Mouse (Mus musculus) heart, embryonic 13.5 days (tissue): ENCODE data around the gene Mrpl4. TPM values are rescaled to one million over a fixed set of nuclear protein-coding genes. Genes with fewer than 3 reads are reported as not detected.
"Not testable (repeated sequence)": the region's sequence is repeated elsewhere in the genome, so short reads cannot be mapped to it uniquely, and the experiment has no call there.

Experiments used
- ATAC-seq: fragments of 200-750 bp; cut with Nextera tagmentation; 2 replicates; pipeline ENCODE4 v1.8.0; 2017; ENCODE audit warnings: moderate TSS enrichment; ENCODE audit not compliant: insufficient number of reproducible peaks, low FRiP score, low TSS enrichment; ENCODE audit errors: extremely low read depth
- H3K27ac ChIP-seq: fragments of 300-500 bp; sonication (generic); replicated peaks from 2 replicates; pipeline ENCODE4 v1.5.1; 2015; ENCODE audit warnings: moderate library complexity, mild to moderate bottlenecking, inconsistent platforms
- H3K27me3 ChIP-seq: fragments of 300-500 bp; sonication (generic); replicated peaks from 2 replicates; pipeline ENCODE4 v1.6.1; 2015; ENCODE audit warnings: mild to moderate bottlenecking, inconsistent platforms
- H3K36me3 ChIP-seq: fragments of 300-500 bp; sonication (generic); 2 replicates; pipeline ENCODE4 v1.6.1; 2015; ENCODE audit warnings: mild to moderate bottlenecking, inconsistent platforms
- H3K4me1 ChIP-seq: fragments of 300-500 bp; sonication (generic); 2 replicates; pipeline ENCODE4 v1.6.1; 2015; ENCODE audit warnings: inconsistent platforms
- H3K4me2 ChIP-seq: fragments of 300-500 bp; sonication (generic); 2 replicates; pipeline ENCODE4 v1.6.1; 2015; ENCODE audit warnings: inconsistent platforms, mild to moderate bottlenecking, moderate library complexity
- H3K4me3 ChIP-seq: fragments of 300-500 bp; sonication (generic); 2 replicates; pipeline ENCODE4 v1.5.1; 2015; ENCODE audit warnings: moderate library complexity, mild to moderate bottlenecking, inconsistent platforms
- H3K9ac ChIP-seq: fragments of 300-500 bp; sonication (generic); 2 replicates; pipeline ENCODE4 v1.6.1; 2015; ENCODE audit warnings: inconsistent platforms, mild to moderate bottlenecking, moderate library complexity
- H3K9me3 ChIP-seq: fragments of 300-500 bp; sonication (generic); 2 replicates; pipeline ENCODE4 v1.6.1; 2016; ENCODE audit warnings: inconsistent platforms
- WGBS: fragments of 180-500 bp; shearing (Covaris S2); methylation state at CpG from one replicate; pipeline ENCODE4 v1.1.7; 2015; ENCODE audit warnings: mixed read lengths; 5-methylcytosine and 5-hydroxymethylcytosine counted together
- polyA plus RNA-seq: library from polyadenylated mRNA; unstranded; fragments of >200 nt; fragmentation: Nextera tagmentation; extraction: Ambion mirVana; gene quantifications from 2 replicates; pipeline ENCODE4 v1.2.1, GENCODE M21; 2015

Mrpl4 gene
- polyA plus RNA-seq, 1 experiment from 2014 or later: 124 TPM

GRCm38 (mm10) chr9:21008007-21008406 is 5.5 kb downstream of the Mrpl4 start:
- Histone ChIP-seq H3K4me1 (peaks cover 7% of the 10 kb centered on the region), H3K4me3 (no peak overlapping the region), H3K36me3 (peaks cover 53% of the 10 kb centered on the region), H3K9ac (no peak overlapping the region), H3K4me2 (no peak overlapping the region), H3K27me3 (0 out of 2 replicates have a peak, but pooled peaks cover 5% of the 10 kb centered on the region), H3K27ac (no peak overlapping the region), H3K9me3 (no peaks in the 10 kb centered on the region)
- no peak for ATAC-seq
- 76% methylated on average over 7 of the region's 7 CpGs for WGBS

- Histone ChIP-seq H3K4me1 (peaks cover 9% of the 10 kb centered on the region), H3K36me3 (peaks cover 41% of the 10 kb centered on the region), H3K9ac (no peak overlapping the region), H3K27me3 (peaks cover 27% of the 10 kb centered on the region), H3K9me3 (no peaks in the 10 kb centered on the region), H3K27ac (no peak overlapping the region), H3K4me2 (no peak overlapping the region), H3K4me3 (no peak overlapping the region)
- 49% methylated on average over 2 of the region's 2 CpGs for WGBS
- ATAC-seq: no peak
Observed at GRCm38 (mm10) chr9:21010362-21010761, 7.8 kb downstream of the Mrpl4 start.

DNA sequence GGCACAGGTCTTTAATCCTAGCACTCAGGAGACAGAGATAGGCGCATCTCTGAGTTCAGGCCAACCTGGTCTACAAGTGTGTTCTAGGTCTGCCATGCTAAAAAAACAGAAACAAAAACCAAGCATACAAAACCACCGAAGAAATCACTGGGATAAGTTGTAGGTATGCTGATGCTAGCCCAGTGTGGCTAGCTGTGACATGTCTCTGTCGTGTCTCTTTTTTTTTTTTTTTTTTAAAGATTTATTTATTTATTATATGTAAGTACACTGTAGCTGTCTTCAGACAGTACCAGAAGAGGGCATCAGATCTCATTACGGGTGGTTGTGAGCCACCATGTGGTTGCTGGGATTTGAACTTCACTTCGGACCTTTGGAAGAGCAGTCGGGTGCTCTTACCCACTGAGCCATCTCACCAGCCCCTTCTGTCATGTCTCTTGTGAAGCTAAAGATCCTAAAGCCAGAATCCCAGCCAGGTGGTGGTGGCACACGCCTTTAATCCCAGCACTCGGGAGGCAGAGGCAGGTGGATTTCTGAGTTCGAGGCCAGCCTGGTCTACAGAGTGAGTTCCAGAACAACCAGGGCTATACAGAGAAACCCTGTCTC is 8.5 kb downstream of the Mrpl4 start:
- WGBS: 61% methylated on average over 9 of the region's 9 CpGs
- H3K27ac ChIP-seq: peak overlapping the region; percentile 74; the same call in 1 of the 2 replicates

GRCm38 (mm10) chr9:21011846-21012312 is 9.3 kb downstream of the Mrpl4 start:
- H3K36me3 ChIP-seq: peaks cover 25% of the 10 kb centered on the region
- ATAC-seq: no peak
- no peak overlapping the region for H3K4me3 ChIP-seq
- H3K4me2 ChIP-seq: no peak overlapping the region
- H3K27ac ChIP-seq: peak overlapping the region; percentile 74
- WGBS: 45% methylated on average over 5 of the region's 5 CpGs
- no peak overlapping the region for H3K9ac ChIP-seq
- peaks cover 21% of the 10 kb centered on the region for H3K4me1 ChIP-seq
- peaks cover 42% of the 10 kb centered on the region for H3K27me3 ChIP-seq
- H3K9me3 ChIP-seq: no peaks in the 10 kb centered on the region

More for the DNA sequence above, 8.5 kb downstream of the Mrpl4 start:
- H3K9ac ChIP-seq, H3K9me3 ChIP-seq, H3K4me2 ChIP-seq, ATAC-seq, H3K4me3 ChIP-seq: not testable (repeated sequence)
- Histone ChIP-seq H3K4me1 (peaks cover 15% of the 10 kb centered on the region), H3K27me3 (peaks cover 33% of the 10 kb centered on the region), H3K36me3 (peaks cover 34% of the 10 kb centered on the region)

DNA sequence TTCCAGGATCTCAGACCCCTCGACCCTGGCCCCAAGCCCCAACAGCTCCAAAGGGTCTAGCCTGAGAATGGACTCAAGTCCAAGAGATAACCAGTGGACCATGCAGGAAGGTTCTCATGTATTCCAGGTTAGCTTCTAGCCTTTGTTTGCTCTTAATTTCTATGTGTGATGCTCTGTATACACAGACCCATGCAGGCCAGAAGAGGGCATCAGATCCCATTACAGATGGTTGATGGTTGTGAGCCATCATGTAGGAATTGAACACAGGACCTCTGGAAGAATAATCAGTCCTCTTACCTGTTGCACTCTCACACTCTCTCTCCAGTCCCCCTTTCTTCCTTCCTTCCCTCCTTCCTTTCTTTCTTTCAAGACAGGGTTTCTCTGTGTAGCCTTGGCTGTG is 9.8 kb downstream of the Mrpl4 start:
- H3K4me2 ChIP-seq: no peak overlapping the region
- no peaks in the 10 kb centered on the region for H3K9me3 ChIP-seq
- H3K9ac ChIP-seq: no peak overlapping the region
- ATAC-seq: no peak
- peaks cover 21% of the 10 kb centered on the region for H3K4me1 ChIP-seq
- H3K27me3 ChIP-seq: peaks cover 47% of the 10 kb centered on the region
- H3K27ac ChIP-seq: peak overlapping the region; percentile 74
- H3K4me3 ChIP-seq: no peak overlapping the region
- WGBS: 23% methylated on average over 1 of the region's 1 CpGs
- peaks cover 21% of the 10 kb centered on the region for H3K36me3 ChIP-seq

- Histone ChIP-seq H3K36me3 (no peaks in the 10 kb centered on the region), H3K4me2 (peak overlapping the region; percentile 75), H3K9ac (peak overlapping the region; percentile 67), H3K27me3 (peaks cover 70% of the 10 kb centered on the region), H3K27ac (peak overlapping the region; percentile 67), H3K4me3 (peak overlapping the region; percentile 53), H3K4me1 (peaks cover 21% of the 10 kb centered on the region), H3K9me3 (no peaks in the 10 kb centered on the region)
- no peak for ATAC-seq
- 3% methylated on average over 29 of the region's 29 CpGs for WGBS
Observed at GRCm38 (mm10) chr9:21014691-21015570, 12.4 kb downstream of the Mrpl4 start.

DNA sequence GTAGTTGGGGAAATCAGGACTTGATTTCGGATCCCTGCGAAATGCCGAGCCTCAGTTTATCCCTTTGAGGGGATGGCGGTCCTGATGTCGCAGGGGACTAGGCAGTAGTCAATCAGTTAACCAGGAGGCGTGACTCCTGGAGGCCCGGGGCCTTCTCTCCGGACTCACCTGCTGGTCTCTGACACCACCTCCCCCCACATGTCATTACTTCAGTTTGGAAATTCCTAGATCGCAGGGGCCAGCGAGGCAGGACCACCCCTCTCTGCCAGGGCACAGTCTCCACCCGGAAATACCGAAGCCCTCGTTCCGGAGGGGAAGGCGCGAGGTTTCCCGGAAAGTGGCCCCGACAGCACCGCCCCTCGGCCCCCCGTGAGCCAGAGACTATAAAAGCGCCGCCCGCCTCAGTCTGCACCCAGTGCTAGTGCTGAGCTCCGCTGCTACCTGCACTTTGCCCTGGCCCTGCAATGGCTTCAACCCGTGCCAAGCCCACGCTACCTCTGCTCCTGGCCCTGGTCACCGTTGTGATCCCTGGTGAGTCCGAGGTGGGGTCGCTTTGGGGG is 13.1 kb downstream of the Mrpl4 start, which contains the start of gene Icam1:
Icam1 (plus strand) TSS at position 415 of the 560 bp plus-strand sequence.
- peaks cover 21% of the 10 kb centered on the region for H3K4me1 ChIP-seq
- H3K36me3 ChIP-seq: no peaks in the 10 kb centered on the region
- H3K27ac ChIP-seq: peak within 1 kb of the TSS; percentile 67
- ATAC-seq: no peak; the same call in 1 of the 2 replicates
- no peaks in the 10 kb centered on the region for H3K9me3 ChIP-seq
- peak within 1 kb of the TSS; percentile 53 for H3K4me3 ChIP-seq
- peaks cover 70% of the 10 kb centered on the region for H3K27me3 ChIP-seq
- H3K9ac ChIP-seq: peak within 1 kb of the TSS; percentile 67
- peak within 1 kb of the TSS; percentile 75 for H3K4me2 ChIP-seq
- WGBS: 1% methylated on average over 30 of the region's 30 CpGs

- WGBS: 5% methylated on average over 17 of the region's 17 CpGs
Observed at GRCm38 (mm10) chr9:21016331-21017176, 14.0 kb downstream of the Mrpl4 start.

GRCm38 (mm10) chr9:21017177-21017575 is 14.6 kb downstream of the Mrpl4 start:
- WGBS: 18% methylated on average over 4 of the region's 4 CpGs
- peak overlapping the region; percentile 53 for H3K4me3 ChIP-seq
- no peak overlapping the region for H3K27ac ChIP-seq
- peak overlapping the region; percentile 75 for H3K4me2 ChIP-seq
- H3K27me3 ChIP-seq: peaks cover 69% of the 10 kb centered on the region
- no peak for ATAC-seq
- H3K4me1 ChIP-seq: peaks cover 21% of the 10 kb centered on the region
- H3K9ac ChIP-seq: 0 out of 2 replicates have a peak overlapping the region, but pooled peaks have one; percentile 28
- H3K36me3 ChIP-seq: no peaks in the 10 kb centered on the region
- H3K9me3 ChIP-seq: no peaks in the 10 kb centered on the region

More at GRCm38 (mm10) chr9:21016331-21017176, 14.0 kb downstream of the Mrpl4 start:
- no peaks in the 10 kb centered on the region for H3K36me3 ChIP-seq
- peak overlapping the region; percentile 53 for H3K4me3 ChIP-seq
- H3K27me3 ChIP-seq: peaks cover 70% of the 10 kb centered on the region
- H3K9me3 ChIP-seq: no peaks in the 10 kb centered on the region
- H3K4me1 ChIP-seq: peaks cover 21% of the 10 kb centered on the region
- H3K4me2 ChIP-seq: peak overlapping the region; percentile 75
- H3K9ac ChIP-seq: peak overlapping the region; percentile 67
- no peak for ATAC-seq
- no peak overlapping the region for H3K27ac ChIP-seq

- Histone ChIP-seq H3K4me1 (peaks cover 21% of the 10 kb centered on the region), H3K27ac (no peak overlapping the region), H3K9me3 (no peaks in the 10 kb centered on the region), H3K9ac (no peak overlapping the region), H3K4me2 (no peak overlapping the region), H3K27me3 (peaks cover 61% of the 10 kb centered on the region), H3K36me3 (no peaks in the 10 kb centered on the region), H3K4me3 (no peak overlapping the region)
- ATAC-seq: no peak
- WGBS: 58% methylated on average over 2 of the region's 2 CpGs
Observed at GRCm38 (mm10) chr9:21018600-21018999, 16.1 kb downstream of the Mrpl4 start.
